Mouse (Mus musculus) heart, adult 9 months (tissue): ENCODE results near the gene Bcl2l2.

Experiments
- DNase-seq, 2 experiments: peaks; one replicate each; pipeline ENCODE4 v3.0.0; 2022; ENCODE audit warnings: low spot score in 2 of 2

Gene Bcl2l2

GRCm38 (mm10) chr14:54883154-54884021 lies at the start of gene Bcl2l2, which contains the start of gene Gm20521:
Gene Bcl2l2 (plus strand): TSS chr14:54883377.
Gene Gm20521 (plus strand): TSS chr14:54883441.
- peak; percentile 78 to 83 for DNase-seq

DNA sequence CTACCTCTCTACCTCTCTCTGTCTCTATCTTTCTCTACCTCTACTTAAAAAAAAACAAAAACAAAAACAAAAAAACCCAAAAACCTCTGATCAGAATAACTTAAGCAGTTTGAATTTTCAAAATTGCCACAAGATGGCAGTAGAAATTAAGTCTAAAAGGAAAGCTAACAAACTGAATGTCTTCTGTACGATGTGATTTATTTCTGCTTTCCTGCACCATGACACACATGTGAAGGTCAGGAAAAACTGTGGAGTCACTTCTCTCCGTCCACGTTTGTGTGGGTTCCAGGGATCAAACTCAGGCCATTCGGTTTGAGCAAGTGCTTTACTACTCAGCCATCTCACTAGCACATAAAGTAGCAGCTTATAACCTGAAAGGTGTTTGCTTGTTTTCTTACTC lies 39.7 kb upstream of the Bcl2l2 start:
- DNase-seq, result no peak

DNA sequence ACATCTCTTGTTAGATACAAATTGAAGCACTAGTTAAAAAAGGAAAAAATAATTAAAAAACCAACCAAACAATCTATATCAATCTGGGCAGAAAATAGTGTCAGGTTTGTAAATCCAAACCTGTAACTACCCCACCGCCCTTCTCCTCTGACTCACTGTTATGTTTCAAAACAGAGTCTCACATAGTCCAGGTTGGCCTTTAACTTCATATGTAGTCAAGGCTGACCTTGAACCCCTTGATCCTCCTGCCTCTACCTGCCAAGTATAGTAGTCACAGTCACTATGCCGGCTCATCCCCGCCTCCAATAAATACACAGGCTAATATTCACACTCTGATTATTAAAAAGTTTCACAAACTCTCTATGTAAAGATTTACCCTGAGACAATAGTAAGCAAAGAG lies 27.5 kb upstream of the Bcl2l2 start:
- DNase-seq, result no peak

DNA sequence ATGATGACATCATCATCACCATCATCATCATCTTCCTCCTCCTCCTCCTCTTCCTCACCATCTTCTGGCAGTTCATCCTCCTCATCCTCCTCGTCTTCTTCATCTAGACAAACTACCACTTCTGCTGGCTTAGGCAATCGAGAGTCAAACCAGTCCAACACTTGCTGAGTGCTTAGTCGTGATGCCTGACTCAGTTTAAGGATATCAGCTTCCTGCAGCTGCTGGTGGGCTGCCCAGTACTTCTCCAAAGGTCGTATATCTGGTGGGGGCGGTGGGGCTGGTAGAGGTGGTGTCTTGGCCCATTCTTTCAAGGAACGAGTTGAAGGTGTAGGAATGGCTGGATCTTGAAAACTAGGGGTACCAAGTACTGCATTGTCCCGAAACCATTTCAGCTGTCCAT lies 26.5 kb upstream of the Bcl2l2 start:
- no peak for DNase-seq

DNA sequence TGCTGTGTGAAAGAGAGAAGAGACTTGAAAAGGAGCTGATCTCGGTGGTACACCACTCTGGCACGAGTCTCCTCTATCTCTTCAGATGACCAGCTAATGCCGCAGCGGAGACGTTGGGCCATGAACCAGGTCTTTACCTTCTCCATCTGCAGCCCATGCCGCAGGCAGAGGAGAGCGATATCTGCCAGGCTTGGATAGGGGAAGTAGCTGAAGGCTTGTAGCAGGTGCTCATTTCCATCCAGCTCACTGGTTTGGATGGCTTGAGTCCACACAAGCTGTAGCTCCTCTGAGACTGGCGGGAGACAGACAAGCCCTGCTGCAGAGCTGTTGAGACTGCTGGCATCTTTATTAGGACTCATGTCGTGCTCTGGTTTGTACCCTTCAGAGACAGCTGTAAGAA lies 25.3 kb upstream of the Bcl2l2 start:
- no peak for DNase-seq

DNA sequence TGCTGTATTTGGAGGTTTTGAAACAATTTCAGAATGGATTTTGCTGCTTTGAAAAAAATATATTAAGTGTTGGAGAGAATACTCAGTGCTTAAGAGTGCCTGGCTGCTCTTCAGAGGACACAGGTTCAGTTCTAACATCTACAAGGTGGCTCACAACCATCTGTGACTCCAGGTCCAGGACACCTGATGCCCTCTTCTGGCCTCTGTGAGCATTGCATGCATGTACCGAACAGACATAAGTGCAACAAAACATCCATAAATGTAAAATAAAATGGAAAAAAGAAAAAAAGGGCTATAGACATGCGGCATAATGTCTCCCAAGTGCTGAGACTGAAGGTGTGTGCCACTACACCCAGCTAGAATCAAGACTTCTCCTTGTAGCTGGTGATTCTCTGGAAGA lies 22.7 kb upstream of the Bcl2l2 start:
- peak in 1 of 2 experiments; percentile 36 for DNase-seq

GRCm38 (mm10) chr14:54863501-54864312 lies 19.5 kb upstream of the Bcl2l2 start:
- peak; percentile 92 to 94 for DNase-seq

- no peak for DNase-seq
Observed at GRCm38 (mm10) chr14:54864313-54865036, 18.7 kb upstream of the Bcl2l2 start.

DNA sequence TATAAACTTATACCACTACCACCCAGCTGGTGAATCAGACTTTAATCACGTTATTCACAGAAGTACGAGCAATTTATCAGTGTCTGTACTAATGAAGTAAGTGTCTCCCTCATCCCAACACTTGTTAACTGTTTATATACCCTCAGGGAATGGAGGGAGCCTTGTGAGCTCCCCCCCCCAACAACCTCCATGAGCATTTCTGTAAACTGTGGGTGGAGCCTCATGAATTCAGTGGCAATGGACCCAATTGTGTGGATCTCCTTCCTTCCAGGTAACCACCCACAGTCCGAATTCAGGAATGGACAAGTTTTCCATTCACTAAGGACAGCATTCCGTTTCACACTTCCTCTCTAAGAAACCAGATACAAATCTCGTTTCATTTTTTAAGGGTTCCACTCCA lies 17.6 kb upstream of the Bcl2l2 start:
- DNase-seq, result no peak

DNA sequence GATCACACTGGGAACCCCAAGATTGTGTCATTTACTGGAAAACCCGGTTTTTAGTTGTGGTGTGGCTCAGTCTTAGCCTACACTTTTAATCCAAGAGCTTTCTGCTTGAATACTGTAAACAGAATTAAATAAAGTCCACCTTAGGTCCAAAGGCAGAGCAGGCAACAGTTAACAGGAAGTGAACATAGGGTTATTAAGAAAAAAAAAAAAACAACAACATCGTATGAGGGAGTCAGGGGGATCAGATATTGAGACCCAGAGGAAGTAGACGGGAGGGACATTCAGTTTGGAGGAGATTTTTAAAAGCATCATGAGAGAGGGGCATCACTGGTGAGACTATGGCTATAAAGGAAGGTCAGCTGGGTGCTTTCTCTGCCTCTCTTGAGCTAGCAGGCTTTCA lies 16.9 kb upstream of the Bcl2l2 start:
- no peak for DNase-seq

DNA sequence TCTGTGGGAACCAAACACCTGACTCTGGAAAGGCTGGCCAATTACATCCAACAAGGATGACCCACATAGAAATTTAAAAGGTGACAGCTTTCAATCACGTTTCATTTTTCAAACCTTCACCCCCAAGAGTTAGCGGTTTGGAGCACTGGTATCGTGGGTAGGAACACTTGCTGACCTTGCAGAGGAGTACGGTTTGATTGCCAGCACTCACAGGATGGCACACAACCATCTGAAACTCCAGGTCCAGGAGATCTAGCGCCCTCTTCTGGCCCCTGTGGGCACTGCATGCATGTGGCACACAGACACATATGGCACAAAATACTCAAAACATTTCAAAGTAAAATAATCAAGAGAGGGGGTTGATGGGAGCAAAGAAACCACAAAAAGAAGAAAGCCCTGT lies 16.2 kb upstream of the Bcl2l2 start:
- DNase-seq, result no peak

GRCm38 (mm10) chr14:54868026-54868425 lies 15.2 kb upstream of the Bcl2l2 start:
- DNase-seq, result no peak

GRCm38 (mm10) chr14:54870861-54871260 lies 12.3 kb upstream of the Bcl2l2 start, which contains the start of gene Homez:
Gene Homez (minus strand): TSS chr14:54870961.
- no peak for DNase-seq

DNA sequence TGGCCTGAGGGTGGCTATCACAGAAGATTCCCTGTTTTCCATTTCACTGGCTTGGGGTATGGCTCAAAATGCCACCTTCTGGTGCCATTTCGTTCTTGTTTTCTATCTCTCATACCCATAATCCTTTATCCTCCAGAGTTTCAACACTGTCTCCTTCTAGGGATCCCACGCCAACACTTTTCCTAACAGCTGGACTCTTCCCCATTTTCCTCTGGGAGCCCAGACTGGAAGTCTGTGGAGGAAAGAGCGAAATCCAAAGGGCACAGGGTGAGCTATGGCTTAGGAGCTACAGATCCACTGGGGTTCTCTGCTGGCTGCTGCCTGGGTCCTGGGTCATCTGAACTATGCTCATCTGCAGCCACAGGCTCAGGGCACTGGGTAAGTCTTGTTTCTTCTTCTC lies 9.0 kb upstream of the Bcl2l2 start:
- DNase-seq, result no peak

- DNase-seq, result no peak
Observed at GRCm38 (mm10) chr14:54875844-54876538, 7.2 kb upstream of the Bcl2l2 start.

GRCm38 (mm10) chr14:54876539-54877047 lies 6.6 kb upstream of the Bcl2l2 start:
- DNase-seq, result peak; percentile 89 to 91

DNA sequence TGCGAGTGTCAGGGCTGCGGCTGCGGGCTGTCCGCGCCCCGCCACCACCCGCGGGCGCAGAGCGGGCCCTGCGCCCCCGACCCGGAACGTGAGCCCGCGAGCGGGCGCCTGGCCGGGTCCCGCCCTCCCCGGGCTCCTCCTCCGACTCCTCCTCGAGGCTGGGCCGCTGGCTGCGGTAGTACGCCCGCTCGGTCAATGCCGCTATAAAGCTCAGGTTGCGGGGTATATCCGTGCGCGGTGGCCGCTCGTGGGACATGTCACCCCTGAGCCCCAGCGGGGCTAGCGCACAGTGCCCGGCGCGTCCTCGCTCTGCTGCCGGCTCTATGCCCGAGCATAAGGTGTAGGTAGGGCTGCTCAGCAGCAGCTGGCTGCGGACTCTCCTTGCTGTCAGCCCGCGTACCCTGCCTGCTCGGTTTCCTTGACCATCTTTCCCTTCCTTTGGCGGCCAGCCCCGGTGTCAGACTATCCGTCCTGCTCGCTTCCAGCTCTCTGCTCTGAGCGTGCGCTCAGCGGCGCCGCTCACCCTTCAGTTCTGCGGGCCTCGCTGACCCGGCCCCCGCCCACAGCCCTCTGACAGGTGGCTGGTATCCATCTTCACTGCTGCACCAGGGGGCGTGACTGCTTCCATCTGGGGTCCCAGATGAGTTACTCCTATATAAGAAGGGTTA lies 6.0 kb upstream of the Bcl2l2 start, which contains the start of gene Ppp1r3e:
Gene Ppp1r3e (minus strand): TSS at position 503 of the 668 bp plus-strand sequence.
- DNase-seq, result peak; percentile 56 to 63

- DNase-seq, result no peak
Observed at GRCm38 (mm10) chr14:54884022-54884712, 990 bp downstream of the Bcl2l2 start.

- no peak for DNase-seq
Observed at GRCm38 (mm10) chr14:54885309-54885708, 2.1 kb downstream of the Bcl2l2 start.

DNA sequence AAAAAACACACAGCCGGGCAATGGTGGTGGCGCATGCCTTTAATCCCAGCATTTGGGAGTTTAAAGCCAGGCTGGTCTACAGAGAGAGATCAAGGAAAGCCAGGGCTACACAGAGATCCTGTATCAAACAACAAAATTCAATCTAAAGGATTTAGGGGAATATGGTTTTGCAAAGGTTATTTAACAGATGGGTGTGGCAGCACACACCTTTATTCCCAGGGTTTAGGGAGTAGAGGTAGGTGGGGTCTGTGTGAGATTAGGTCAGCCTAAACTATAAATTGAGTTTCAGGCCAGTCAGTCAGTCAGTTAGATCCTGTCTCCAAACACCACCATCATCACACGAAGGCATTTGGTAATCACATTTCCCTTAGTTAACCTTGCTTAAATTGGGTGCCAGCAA lies 9.0 kb downstream of the Bcl2l2 start, which contains the start of gene Pabpn1:
Gene Pabpn1 (plus strand): TSS at position 301 of the 400 bp plus-strand sequence.
- DNase-seq, result no peak
